Mouse (Mus musculus): Measurements from ENCODE around the gene Zfp462.

- TF ChIP-seq GATA1 (IDR thresholded peaks at IDR 0.05; ENCODE audit: borderline replicate concordance, low read length): no peak
- TF ChIP-seq FLI1 (IDR thresholded peaks at IDR 0.05; ENCODE audit: low read length): no peak
These were observed 60.7 kb downstream of the Zfp462 start for GRCm38 (mm10) chr4:55005521-55005969.
